Mouse (Mus musculus) heart, embryonic 13.5 days (tissue): ENCODE results near the gene Trpc5os. TPM values are rescaled to one million over a fixed set of nuclear protein-coding genes. Genes with fewer than 3 reads are reported as not detected.

Experiments
- ATAC-seq: fragments of 200-750 bp; cut with Nextera tagmentation; 2 replicates; pipeline ENCODE4 v1.8.0; 2017; ENCODE audit warnings: moderate TSS enrichment; ENCODE audit not compliant: insufficient number of reproducible peaks, low FRiP score, low TSS enrichment; ENCODE audit errors: extremely low read depth
- H3K27ac ChIP-seq: fragments of 300-500 bp; sonication (generic); replicated peaks from 2 replicates; pipeline ENCODE4 v1.5.1; 2015; ENCODE audit warnings: moderate library complexity, mild to moderate bottlenecking, inconsistent platforms
- H3K27me3 ChIP-seq: fragments of 300-500 bp; sonication (generic); replicated peaks from 2 replicates; pipeline ENCODE4 v1.6.1; 2015; ENCODE audit warnings: mild to moderate bottlenecking, inconsistent platforms
- H3K36me3 ChIP-seq: fragments of 300-500 bp; sonication (generic); 2 replicates; pipeline ENCODE4 v1.6.1; 2015; ENCODE audit warnings: mild to moderate bottlenecking, inconsistent platforms
- H3K4me1 ChIP-seq: fragments of 300-500 bp; sonication (generic); 2 replicates; pipeline ENCODE4 v1.6.1; 2015; ENCODE audit warnings: inconsistent platforms
- H3K4me2 ChIP-seq: fragments of 300-500 bp; sonication (generic); 2 replicates; pipeline ENCODE4 v1.6.1; 2015; ENCODE audit warnings: inconsistent platforms, mild to moderate bottlenecking, moderate library complexity
- H3K4me3 ChIP-seq: fragments of 300-500 bp; sonication (generic); 2 replicates; pipeline ENCODE4 v1.5.1; 2015; ENCODE audit warnings: moderate library complexity, mild to moderate bottlenecking, inconsistent platforms
- H3K9ac ChIP-seq: fragments of 300-500 bp; sonication (generic); 2 replicates; pipeline ENCODE4 v1.6.1; 2015; ENCODE audit warnings: inconsistent platforms, mild to moderate bottlenecking, moderate library complexity
- H3K9me3 ChIP-seq: fragments of 300-500 bp; sonication (generic); 2 replicates; pipeline ENCODE4 v1.6.1; 2016; ENCODE audit warnings: inconsistent platforms
- WGBS: fragments of 180-500 bp; shearing (Covaris S2); methylation state at CpG from one replicate; pipeline ENCODE4 v1.1.7; 2015; ENCODE audit warnings: mixed read lengths; 5-methylcytosine and 5-hydroxymethylcytosine counted together
- polyA plus RNA-seq: library from polyadenylated mRNA; unstranded; fragments of >200 nt; fragmentation: Nextera tagmentation; extraction: Ambion mirVana; gene quantifications from 2 replicates; pipeline ENCODE4 v1.2.1, GENCODE M21; 2015

Gene Trpc5os
- 0.05 TPM in 1 of 2 replicates, not detected in the other for polyA plus RNA-seq

DNA sequence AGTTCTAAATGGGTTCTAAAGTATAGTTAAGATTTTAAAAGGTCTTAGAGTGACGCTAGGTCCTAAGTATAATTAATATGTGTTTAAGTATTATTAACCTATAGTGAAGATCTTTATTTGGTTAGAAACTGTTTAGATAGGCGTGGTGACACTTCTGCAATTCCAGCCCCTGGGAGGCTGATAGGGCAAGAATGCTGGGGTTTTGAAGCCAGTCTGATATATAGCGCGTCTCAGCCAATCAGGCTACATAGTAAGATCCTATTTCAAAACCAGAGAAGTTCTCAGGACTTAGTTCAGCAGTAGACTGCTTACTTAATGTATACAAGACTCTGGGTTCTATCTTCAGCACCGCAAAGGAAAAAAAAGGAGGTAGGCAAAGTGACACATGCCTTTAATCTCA is at the start of gene Trpc5os:
Trpc5os (plus strand) TSS at position 301 of the 400 bp plus-strand sequence.
- Histone ChIP-seq H3K27ac (no peak within 1 kb of the TSS), H3K4me1 (no peaks in the 10 kb centered on the region), H3K4me3 (no peak within 1 kb of the TSS), H3K9ac (no peak within 1 kb of the TSS), H3K9me3 (no peaks in the 10 kb centered on the region), H3K4me2 (no peak within 1 kb of the TSS), H3K27me3 (no peaks in the 10 kb centered on the region), H3K36me3 (no peaks in the 10 kb centered on the region)
- 57% methylated on average over 5 of the region's 5 CpGs for WGBS
- no peak for ATAC-seq

DNA sequence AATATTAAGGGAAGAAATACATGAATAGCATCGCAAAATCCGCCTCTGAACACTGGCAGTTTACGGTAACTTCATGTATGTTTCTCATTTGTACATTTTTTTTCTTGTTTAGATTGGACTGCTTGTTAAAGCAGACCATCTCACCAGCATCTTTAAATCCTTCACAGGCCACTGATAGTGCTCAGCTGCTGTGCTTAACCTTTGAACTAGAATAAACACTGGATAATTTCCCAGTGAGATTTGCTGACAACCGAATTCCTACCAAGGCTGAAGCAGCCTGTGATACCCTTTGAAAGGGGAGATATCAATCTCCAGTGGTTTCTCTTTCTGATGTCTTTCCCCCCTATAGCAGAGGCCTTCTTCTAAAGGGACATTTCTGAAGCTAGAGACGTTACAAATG is 48.3 kb upstream of the Trpc5os start:
- WGBS, result 66% methylated on average over 5 of the region's 5 CpGs
- Histone ChIP-seq H3K4me3 (no peak overlapping the region), H3K4me2 (no peak overlapping the region), H3K27me3 (no peaks in the 10 kb centered on the region), H3K4me1 (no peaks in the 10 kb centered on the region), H3K27ac (no peak overlapping the region), H3K9me3 (no peaks in the 10 kb centered on the region), H3K9ac (no peak overlapping the region), H3K36me3 (no peaks in the 10 kb centered on the region)
- no peak for ATAC-seq

DNA sequence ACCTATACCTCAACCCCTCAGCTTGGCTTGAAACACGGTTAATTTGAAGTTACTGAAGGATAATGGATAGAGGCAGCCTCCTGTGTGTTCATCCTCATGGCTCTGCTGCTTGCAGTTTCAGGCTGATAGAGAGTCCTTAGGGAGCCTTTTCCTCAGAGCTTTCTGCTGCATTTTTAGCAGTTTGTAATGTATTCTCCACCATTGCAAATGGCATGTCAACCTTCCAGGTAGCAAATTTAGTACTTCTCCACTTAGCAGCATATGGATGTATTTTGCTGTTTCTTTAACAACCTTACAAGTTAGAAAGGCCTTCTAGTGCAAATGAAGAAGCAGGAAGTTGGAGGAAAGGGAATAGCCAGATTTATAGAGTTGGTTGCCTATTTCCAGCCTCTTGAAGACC is 36.1 kb upstream of the Trpc5os start:
- no peak overlapping the region for H3K4me3 ChIP-seq
- 67% methylated on average over 1 of the region's 1 CpGs for WGBS
- no peak for ATAC-seq
- H3K9me3 ChIP-seq, result no peaks in the 10 kb centered on the region
- no peak overlapping the region for H3K9ac ChIP-seq
- no peaks in the 10 kb centered on the region for H3K4me1 ChIP-seq
- no peak overlapping the region for H3K4me2 ChIP-seq
- no peak overlapping the region for H3K27ac ChIP-seq
- no peaks in the 10 kb centered on the region for H3K36me3 ChIP-seq
- H3K27me3 ChIP-seq, result no peaks in the 10 kb centered on the region

DNA sequence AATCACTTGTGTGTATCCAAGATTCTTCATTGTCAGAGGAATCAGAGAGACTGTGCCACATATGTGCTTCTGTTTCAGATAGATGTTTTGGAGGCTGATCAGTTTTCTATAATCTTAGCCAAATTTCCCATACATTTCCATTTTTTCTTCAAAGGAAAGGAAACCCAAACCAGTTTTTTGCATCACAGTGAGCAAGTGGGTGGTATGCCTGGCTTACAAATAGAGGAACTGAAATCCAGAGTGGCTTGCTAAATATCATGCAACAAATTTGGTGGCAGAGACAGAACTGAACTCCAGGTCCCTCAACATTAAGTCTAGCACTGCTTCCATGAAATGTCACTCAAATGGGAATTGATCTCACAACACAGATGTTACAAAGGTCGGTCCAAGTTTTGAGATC is 35.3 kb upstream of the Trpc5os start:
- 74% methylated on average over 1 of the region's 1 CpGs for WGBS
- ATAC-seq, result no peak
- no peaks in the 10 kb centered on the region for H3K9me3 ChIP-seq
- H3K36me3 ChIP-seq, result no peaks in the 10 kb centered on the region
- no peak overlapping the region for H3K9ac ChIP-seq
- no peaks in the 10 kb centered on the region for H3K27me3 ChIP-seq
- H3K4me2 ChIP-seq, result no peak overlapping the region
- H3K27ac ChIP-seq, result no peak overlapping the region
- no peak overlapping the region for H3K4me3 ChIP-seq
- no peaks in the 10 kb centered on the region for H3K4me1 ChIP-seq

DNA sequence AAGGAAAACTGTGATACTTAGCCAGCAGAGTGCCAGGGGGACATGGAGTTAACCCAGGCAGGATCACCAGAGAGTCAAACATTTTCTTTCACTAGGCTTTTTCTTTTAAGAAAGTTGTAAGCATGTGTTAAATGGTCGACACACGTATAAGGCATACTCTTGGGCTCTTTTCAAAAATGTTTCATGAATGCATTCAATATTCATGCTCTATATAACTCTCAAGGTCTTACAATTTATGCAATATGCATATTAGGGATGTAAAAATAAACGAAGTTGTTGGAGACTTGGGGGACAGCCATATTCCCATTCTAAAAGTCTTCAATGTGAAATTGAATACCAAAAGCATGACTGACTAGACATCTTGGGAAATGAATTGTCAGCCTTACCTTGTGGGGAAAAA is 32.5 kb upstream of the Trpc5os start:
- Histone ChIP-seq H3K36me3 (no peaks in the 10 kb centered on the region), H3K4me3 (no peak overlapping the region), H3K4me1 (no peaks in the 10 kb centered on the region), H3K27ac (no peak overlapping the region), H3K27me3 (no peaks in the 10 kb centered on the region), H3K9me3 (no peaks in the 10 kb centered on the region), H3K4me2 (no peak overlapping the region), H3K9ac (no peak overlapping the region)
- ATAC-seq, result no peak
- WGBS, result 66% methylated on average over 3 of the region's 3 CpGs

DNA sequence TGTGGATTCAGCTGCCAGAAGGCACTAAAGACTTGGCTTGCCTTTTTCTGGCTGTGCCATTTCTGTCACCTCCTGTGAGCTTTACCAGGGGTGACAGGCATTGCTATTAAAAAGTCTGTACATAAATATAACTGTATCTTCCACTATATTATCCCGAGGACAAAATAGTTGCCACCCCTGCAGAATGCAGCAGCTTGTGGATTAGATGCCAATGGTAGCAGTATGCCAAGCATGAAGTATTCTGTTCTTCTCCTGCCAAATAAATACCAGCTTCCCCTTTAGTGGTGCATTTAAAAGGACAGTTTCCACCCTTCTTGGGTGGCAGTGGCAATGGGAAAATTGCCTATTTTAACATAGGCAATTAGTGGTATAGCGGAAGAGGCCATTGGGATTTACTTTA is 8.0 kb downstream of the Trpc5os start:
- Histone ChIP-seq H3K27ac (no peak overlapping the region), H3K4me1 (no peaks in the 10 kb centered on the region), H3K27me3 (no peaks in the 10 kb centered on the region), H3K4me2 (no peak overlapping the region), H3K9ac (no peak overlapping the region), H3K36me3 (no peaks in the 10 kb centered on the region), H3K4me3 (no peak overlapping the region), H3K9me3 (no peaks in the 10 kb centered on the region)
- WGBS, result 67% methylated on average over 2 of the region's 2 CpGs
- no peak for ATAC-seq

DNA sequence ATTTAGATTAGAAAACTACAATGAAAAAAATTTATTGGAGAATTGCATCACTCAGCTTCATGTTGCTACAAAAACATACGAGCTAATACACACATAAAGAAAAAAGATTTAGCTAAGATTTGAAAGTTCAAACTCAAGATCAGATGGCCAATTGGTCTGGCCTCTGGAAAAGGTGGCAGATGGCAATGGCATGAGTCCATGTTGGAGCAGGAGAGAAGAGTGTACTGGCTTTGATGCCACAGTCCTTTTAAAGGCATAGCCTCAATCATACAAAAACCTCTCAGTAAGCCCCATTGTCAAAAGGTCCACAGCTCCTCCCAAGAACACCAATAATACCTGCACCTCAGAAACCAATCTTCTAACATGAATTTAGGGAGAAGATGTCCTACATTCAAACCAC is 35.0 kb downstream of the Trpc5os start:
- no peak for ATAC-seq
- no peaks in the 10 kb centered on the region for H3K27me3 ChIP-seq
- no peak overlapping the region for H3K9ac ChIP-seq
- 62% methylated on average over 1 of the region's 1 CpGs for WGBS
- H3K36me3 ChIP-seq, result no peaks in the 10 kb centered on the region
- H3K4me3 ChIP-seq, result no peak overlapping the region
- H3K9me3 ChIP-seq, result no peaks in the 10 kb centered on the region
- H3K27ac ChIP-seq, result no peak overlapping the region
- no peak overlapping the region for H3K4me2 ChIP-seq
- H3K4me1 ChIP-seq, result no peaks in the 10 kb centered on the region

DNA sequence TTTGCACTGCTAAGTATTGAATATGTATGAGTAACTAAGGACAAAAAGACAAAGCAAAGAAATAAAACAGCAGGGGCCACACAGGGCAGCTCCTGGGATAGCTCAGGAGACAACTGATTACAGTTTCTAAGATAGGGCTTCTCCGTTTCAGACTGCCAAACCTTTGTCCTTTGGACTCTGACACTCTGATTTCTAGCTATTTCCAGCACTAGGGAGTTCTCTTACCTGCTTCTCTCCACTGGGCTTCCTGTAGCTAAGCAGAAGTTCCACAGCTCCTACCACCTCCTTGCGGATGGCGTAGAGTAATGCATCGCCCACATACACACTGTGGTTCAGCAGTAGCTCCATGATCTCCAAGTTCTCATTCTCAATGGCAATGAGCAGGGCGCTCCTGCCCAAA is 66.9 kb downstream of the Trpc5os start:
- Histone ChIP-seq H3K36me3 (no peaks in the 10 kb centered on the region), H3K27ac (no peak overlapping the region), H3K9ac (no peak overlapping the region), H3K4me3 (no peak overlapping the region), H3K9me3 (no peaks in the 10 kb centered on the region), H3K4me2 (no peak overlapping the region), H3K4me1 (no peaks in the 10 kb centered on the region), H3K27me3 (no peaks in the 10 kb centered on the region)
- ATAC-seq, result no peak
- 73% methylated on average over 5 of the region's 5 CpGs for WGBS

DNA sequence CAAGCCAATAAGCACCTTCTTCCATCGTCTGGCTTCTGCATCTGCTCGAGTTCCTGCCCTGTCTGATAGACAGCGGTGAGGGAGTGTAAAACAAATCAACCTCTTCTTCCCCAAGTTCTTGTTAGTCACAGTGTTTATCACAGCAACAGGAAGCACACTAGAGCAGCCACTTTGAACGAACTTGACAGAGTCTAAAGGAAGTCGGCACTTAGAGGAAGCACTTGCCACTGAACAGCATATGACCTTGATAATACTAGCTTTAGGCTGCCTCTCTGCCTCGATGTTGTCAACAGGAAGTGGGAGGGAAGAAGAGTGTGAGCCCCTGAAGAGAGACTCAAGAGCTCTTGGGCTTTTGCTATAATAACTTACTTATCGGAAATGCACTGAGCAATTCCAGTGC is 69.7 kb downstream of the Trpc5os start:
- 38% methylated on average over 7 of the region's 7 CpGs for WGBS

More for the DNA sequence above, 69.7 kb downstream of the Trpc5os start:
- Histone ChIP-seq H3K9ac (no peak overlapping the region), H3K36me3 (no peaks in the 10 kb centered on the region), H3K27me3 (no peaks in the 10 kb centered on the region), H3K27ac (peak overlapping the region; percentile 3; the same call in 1 of the 2 replicates), H3K9me3 (no peaks in the 10 kb centered on the region), H3K4me1 (no peaks in the 10 kb centered on the region), H3K4me3 (no peak overlapping the region), H3K4me2 (no peak overlapping the region)
- ATAC-seq, result no peak

Other genes with a start within 250 kb of the Trpc5os start
- gene Alg13, start 138.8 kb upstream of the Trpc5os start, polyA plus RNA-seq, result 9.9 and 10.0 TPM in 2 replicates
- 0.15 and 0.17 TPM in 2 replicates for gene Trpc5, start 231.6 kb downstream of the Trpc5os start, polyA plus RNA-seq
- 0.40 and 0.98 TPM in 2 replicates for gene Rtl4, start 232.3 kb downstream of the Trpc5os start, polyA plus RNA-seq